Mouse (Mus musculus) cerebellum, postnatal 36 days (tissue): ENCODE data around the gene Hsph1.

ENCODE experiments used
- DNase-seq, 2 experiments: peaks; one replicate each; pipeline ENCODE4 v3.0.0; 2021 to 2022; ENCODE audit warnings: mixed read lengths in 2 of 2

Hsph1 gene

GRCm38 (mm10) chr5:149585910-149586309 is 50.3 kb downstream of the Hsph1 start:
- no peak for DNase-seq

- no peak for DNase-seq
These were observed 50.9 kb downstream of the Hsph1 start for GRCm38 (mm10) chr5:149585231-149585630.

- DNase-seq = no peak
These were observed 52.0 kb downstream of the Hsph1 start for GRCm38 (mm10) chr5:149584154-149584655.

- no peak for DNase-seq
These were observed 52.7 kb downstream of the Hsph1 start for GRCm38 (mm10) chr5:149583507-149583906.

- DNase-seq = no peak
These were observed 53.4 kb downstream of the Hsph1 start for GRCm38 (mm10) chr5:149582642-149583262.

GRCm38 (mm10) chr5:149577449-149577848 is 58.7 kb downstream of the Hsph1 start:
- DNase-seq = no peak

- no peak for DNase-seq
These were observed 59.2 kb downstream of the Hsph1 start for GRCm38 (mm10) chr5:149576977-149577376.

GRCm38 (mm10) chr5:149568993-149569392 is 67.2 kb downstream of the Hsph1 start:
- DNase-seq = no peak

- peak; percentile 14 to 48 for DNase-seq
These were observed 69.2 kb downstream of the Hsph1 start for GRCm38 (mm10) chr5:149566957-149567356.

- no peak for DNase-seq
These were observed 70.2 kb downstream of the Hsph1 start for GRCm38 (mm10) chr5:149566026-149566425.
